Comparison of ENCODE assay signal across 8 mouse cellular contexts in genomic region chr6:57534611-57535286, GRCm38 (mm10). TPM values are rescaled to one million over a fixed set of nuclear protein-coding genes. Genes with fewer than 3 reads are reported as not detected.
DNase-seq lines count a peak whose midpoint lies in the region; TF ChIP-seq lines count a peak whose summit lies in the region.

No protein-coding gene starts in this region.

- H3K4me1 ChIP-seq in MEL (ENCODE audit: control insufficient read depth in 1 of 2, insufficient read depth in 2 of 2, low read length in 2 of 2), result peaks cover 7 to 14% of the 10 kb centered on the region in 2 experiments
- peaks cover 10% of the 10 kb centered on the region for H3K4me1 ChIP-seq in forebrain, embryonic 10.5 days

- no peaks in the 10 kb centered on the region for H3K27me3 ChIP-seq in MEL (ENCODE audit: control insufficient read depth in 1 of 2, insufficient read depth in 2 of 2, low read length in 2 of 2)
- H3K27me3 ChIP-seq in forebrain, embryonic 10.5 days (ENCODE audit: poor library complexity, severe bottlenecking), result 0 out of 2 replicates have a peak, but pooled peaks cover 6% of the 10 kb centered on the region

- H3K36me3 ChIP-seq in MEL (ENCODE audit: control insufficient read depth in 1 of 2, insufficient read depth in 2 of 2, low read length in 2 of 2), result peaks cover 0 to 21% of the 10 kb centered on the region in 2 experiments; a peak in 2 of 4 replicates
- H3K36me3 ChIP-seq in forebrain, embryonic 10.5 days (replicated peaks), result no peaks in the 10 kb centered on the region

- no peak for DNase-seq in MEL (ENCODE audit: low read depth, low spot score)
- peak; percentile 72 for DNase-seq in brain, embryonic 14.5 days (ENCODE audit: low read depth)
- DNase-seq in forebrain, embryonic 10.5 days (ENCODE audit: extremely low spot score, low spot score), result peak; percentile 56
- DNase-seq in heart, postnatal 25 days (ENCODE audit: low spot score), result peak; percentile 12
- peak; percentile 26 for DNase-seq in layer of hippocampus, adult 9-11 months
- peak; percentile 38 for DNase-seq in lung, postnatal 14 days
- DNase-seq in retina, postnatal 1 day, result peak; percentile 70
- DNase-seq in thymus, postnatal 4 days, result peak; percentile 64

- no peak for TF ChIP-seq EP300 in MEL (IDR thresholded peaks at IDR 0.05; ENCODE audit: low read depth in 1 of 2, low read length in 2 of 2)

- TF ChIP-seq RAD21 in MEL (IDR thresholded peaks at IDR 0.05; ENCODE audit: low read depth, low read length), result no peak

- H3K27ac ChIP-seq in MEL (ENCODE audit: control insufficient read depth, low read depth, low read length), result peak overlapping the region; percentile 53
- H3K27ac ChIP-seq in forebrain, embryonic 10.5 days, result peak overlapping the region; percentile 84

- no peaks in the 10 kb centered on the region for H3K79me2 ChIP-seq in MEL (ENCODE audit: control insufficient read depth, insufficient read depth, low read length, poor library complexity)

- peak overlapping the region; percentile 72 to 80 for H3K4me3 ChIP-seq in MEL (ENCODE audit: control insufficient read depth in 1 of 2, insufficient read depth in 1 of 2, low read depth in 2 of 2, low read length in 2 of 2)
- peak overlapping the region; percentile 74 for H3K4me3 ChIP-seq in forebrain, embryonic 10.5 days

- H3K9ac ChIP-seq in MEL (ENCODE audit: control insufficient read depth, low read depth, low read length, poor library complexity, severe bottlenecking), result peak overlapping the region; percentile 66

- no peak for TF ChIP-seq CTCF in MEL (IDR thresholded peaks at IDR 0.05 in 2 of 3, conservative IDR thresholded peaks at IDR 0.05 in 1 of 3; ENCODE audit: control insufficient read depth in 1 of 3, insufficient read depth in 1 of 3, low read depth in 2 of 3, low read length in 3 of 3, poor library complexity in 1 of 3, severe bottlenecking in 1 of 3)
- no peak for TF ChIP-seq CTCF in brain, embryonic 14.5 days (IDR thresholded peaks at IDR 0.05; ENCODE audit: borderline replicate concordance, extremely low read depth, insufficient read depth, insufficient read length)

- WGBS in forebrain, embryonic 10.5 days, result 2% methylated on average over 31 of the region's 31 CpGs

- intact Hi-C loops in heart, postnatal 25 days (cut with DNase I), result loop anchor here (5.0 to 10.0 kb wide), 4 partner anchors 48 to 820 kb away; partner anchors contain the start of genes Avl9, Herc6, Lancl2 and Nt5c3

- no peak for TF ChIP-seq POLR2A in MEL (IDR thresholded peaks at IDR 0.05; ENCODE audit: control insufficient read depth in 1 of 2, insufficient read depth in 1 of 2, low read depth in 1 of 2, low read length in 2 of 2, poor library complexity in 1 of 2)
- TF ChIP-seq POLR2A in brain, embryonic 14.5 days (IDR thresholded peaks at IDR 0.05; ENCODE audit: borderline replicate concordance, extremely low read depth, insufficient read depth, insufficient read length, poor library complexity, severe bottlenecking), result no peak

- no peaks in the 10 kb centered on the region for H3K9me3 ChIP-seq in MEL (replicated peaks; ENCODE audit: insufficient read depth, low read length)
- H3K9me3 ChIP-seq in forebrain, embryonic 10.5 days, result no peaks in the 10 kb centered on the region

TF ChIP-seq in MEL, 35 proteins besides CTCF, POLR2A, EP300 and RAD21:
- TF ChIP-seq MXI1 (IDR thresholded peaks at IDR 0.05; ENCODE audit: low read depth, low read length) (no peak), NELFE (IDR thresholded peaks at IDR 0.05; ENCODE audit: low read depth, low read length) (0 out of 2 replicates have a peak, but pooled peaks have one; percentile 6), MAZ (IDR thresholded peaks at IDR 0.05; ENCODE audit: low read depth, low read length) (0 out of 2 replicates have a peak, but pooled peaks have one; percentile 25)
TF ChIP-seq in MEL: peak in this region for 2.

RNA-seq across cellular contexts. Expression of gene Ppm1k, which starts 0.5 kb away (rescaled TPM):
- total RNA-seq in MEL (2012; rRNA removed), result 1.5 and 2.1 TPM in 2 replicates
- 1 to 10 TPM in 1 of 2 experiments, not detected in 1; 1.3 TPM for polyA plus RNA-seq in MEL (2012; ENCODE audit: insufficient read depth in 1 of 2, insufficient read length in 2 of 2, low read depth in 1 of 2, low replicate concordance in 2 of 2, missing spikeins in 1 of 2)
- 4.6 and 5.1 TPM in 2 replicates for polyA plus RNA-seq in brain, embryonic 14.5 days (2012; rRNA removed)
- 4.1 TPM in 2 replicates for polyA plus RNA-seq in forebrain, embryonic 10.5 days (2016; fragmentation: Nextera tagmentation; extraction: Ambion mirVana)
- total RNA-seq in heart, postnatal 25 days (2021), result 10 to 100 TPM; 69.6 to 79.6 TPM

RNA-seq across cellular contexts. Expression of gene Herc6, which starts 46.1 kb away (rescaled TPM):
- total RNA-seq in MEL (2012; rRNA removed), result 2.0 and 2.4 TPM in 2 replicates
- polyA plus RNA-seq in MEL (2012; ENCODE audit: insufficient read depth in 1 of 2, insufficient read length in 2 of 2, low read depth in 1 of 2, low replicate concordance in 2 of 2, missing spikeins in 1 of 2), result 1 to 10 TPM in 1 of 2 experiments, not detected in 1; 5.1 TPM
- polyA plus RNA-seq in brain, embryonic 14.5 days (2012; rRNA removed), result 0.78 and 0.96 TPM in 2 replicates
- polyA plus RNA-seq in forebrain, embryonic 10.5 days (2016; fragmentation: Nextera tagmentation; extraction: Ambion mirVana), result 3.1 and 3.8 TPM in 2 replicates
- 1 to 10 TPM; 2.2 to 2.5 TPM for total RNA-seq in heart, postnatal 25 days (2021)
